8 mouse cellular contexts compared by ENCODE assay signal in genomic region chr4:126163685-126164084, GRCm38 (mm10). TPM values are rescaled to one million over a fixed set of nuclear protein-coding genes. Genes with fewer than 3 reads are reported as not detected.
DNase-seq lines count a peak whose midpoint lies in the region; ATAC-seq and TF ChIP-seq lines count a peak whose summit lies in the region.
"Had no signal": no experiment of that assay in that cellular context is flagged by ENCODE, and none has a peak within 500 bp of the region (broad histone marks: within the 10 kb centered on the region; RNA-seq: fewer than 3 reads in every experiment).

No protein-coding gene starts in this region.

- TF ChIP-seq POLR2A in liver, adult 2 months (IDR thresholded peaks at IDR 0.05; ENCODE audit: extremely low read depth, insufficient read depth, low read length), result no peak

- H3K4me2 ChIP-seq in embryonic facial prominence, embryonic 11.5 days (ENCODE audit: low read depth, low read length), result peak overlapping the region; percentile 99
- peak overlapping the region; percentile 96 for H3K4me2 ChIP-seq in liver, embryonic 15.5 days

- no peaks in the 10 kb centered on the region for H3K9me3 ChIP-seq in embryonic facial prominence, embryonic 11.5 days (replicated peaks; ENCODE audit: control insufficient read depth, low read length)
- no peaks in the 10 kb centered on the region for H3K9me3 ChIP-seq in liver, embryonic 15.5 days (replicated peaks)

- no peaks in the 10 kb centered on the region for H3K79me2 ChIP-seq in liver, adult 2 months (ENCODE audit: control insufficient read depth, insufficient read depth, low read length)

- TF ChIP-seq CTCF in liver, adult 2 months (IDR thresholded peaks at IDR 0.05; ENCODE audit: low read depth, low read length), result no peak

- no peak overlapping the region for H3K27ac ChIP-seq in liver, adult 2 months (replicated peaks; ENCODE audit: insufficient read depth, low read depth, low read length)
- H3K27ac ChIP-seq in embryonic facial prominence, embryonic 11.5 days (replicated peaks; ENCODE audit: low read depth, low read length), result no peak overlapping the region
- peak overlapping the region; percentile 70; the same call in 1 of the 2 replicates for H3K27ac ChIP-seq in liver, embryonic 15.5 days (replicated peaks)

- no peaks in the 10 kb centered on the region for H3K27me3 ChIP-seq in liver, adult 2 months (ENCODE audit: control insufficient read depth, insufficient read depth, low read length)
- H3K27me3 ChIP-seq in embryonic facial prominence, embryonic 11.5 days (ENCODE audit: control insufficient read depth, insufficient read depth, low read length), result no peaks in the 10 kb centered on the region
- no peaks in the 10 kb centered on the region; the same call in 1 of the 2 replicates for H3K27me3 ChIP-seq in liver, embryonic 15.5 days

- no peak for ATAC-seq in embryonic facial prominence, embryonic 11.5 days (replicated peaks; ENCODE audit: insufficient number of reproducible peaks, low FRiP score, low TSS enrichment, low read depth)
- no peak for ATAC-seq in liver, embryonic 15.5 days (ENCODE audit: insufficient read depth)

- H3K9ac ChIP-seq in liver, adult 2 months (ENCODE audit: low read depth, low read length), result no peak overlapping the region
- H3K9ac ChIP-seq in embryonic facial prominence, embryonic 11.5 days (replicated peaks; ENCODE audit: low read length), result no peak overlapping the region
- no peak overlapping the region for H3K9ac ChIP-seq in liver, embryonic 15.5 days

- DNase-seq in liver, adult 2 months (ENCODE audit: extremely low read depth, low read depth, low spot score), result peak; percentile 43
- no peak for DNase-seq in liver
- DNase-seq in embryonic facial prominence, embryonic 11.5 days (ENCODE audit: low spot score), result no peak
- peak; percentile 50 to 65 for DNase-seq in kidney, adult 8-10 months
- DNase-seq in thymus, adult 18-20 months, result no peak
- DNase-seq in left cerebral cortex, adult 11 months (ENCODE audit: low spot score), result no peak
- DNase-seq: left cerebral cortex, postnatal 4 days had no signal

- 49% methylated on average over 4 of the region's 4 CpGs for WGBS in liver, adult 2 months
- 45% methylated on average over 4 of the region's 4 CpGs for WGBS in embryonic facial prominence, embryonic 11.5 days
- WGBS in liver, embryonic 15.5 days (ENCODE audit: insufficient replicate concordance), result 52% methylated on average over 4 of the region's 4 CpGs

- H3K4me1 ChIP-seq in liver, adult 2 months (ENCODE audit: control insufficient read depth, insufficient read depth, low read length), result peaks cover 7% of the 10 kb centered on the region
- no peaks in the 10 kb centered on the region; the same call in 1 of the 2 replicates for H3K4me1 ChIP-seq in embryonic facial prominence, embryonic 11.5 days (ENCODE audit: control insufficient read depth, insufficient read depth, low read length)
- H3K4me1 ChIP-seq in liver, embryonic 15.5 days (replicated peaks), result peaks cover 31% of the 10 kb centered on the region

- H3K4me3 ChIP-seq in liver, adult 2 months (ENCODE audit: insufficient read depth, low read depth, low read length), result no peak overlapping the region
- no peak overlapping the region for H3K4me3 ChIP-seq in embryonic facial prominence, embryonic 11.5 days (ENCODE audit: low read depth, low read length)
- H3K4me3 ChIP-seq in liver, embryonic 15.5 days (replicated peaks), result peak overlapping the region; percentile 62; the same call in 1 of the 2 replicates

- peaks cover 23% of the 10 kb centered on the region for H3K36me3 ChIP-seq in liver, adult 2 months (ENCODE audit: control insufficient read depth, insufficient read depth, low read length)
- H3K36me3 ChIP-seq in embryonic facial prominence, embryonic 11.5 days (replicated peaks; ENCODE audit: control insufficient read depth, insufficient read depth, low read depth, low read length), result peaks cover 5% of the 10 kb centered on the region
- H3K36me3 ChIP-seq in liver, embryonic 15.5 days (replicated peaks), result peaks cover 43% of the 10 kb centered on the region

RNA-seq across cellular contexts. Expression of gene Sh3d21, which starts 0.4 kb away (rescaled TPM):
- 0.54 and 0.65 TPM in 2 replicates for total RNA-seq in liver, adult 2 months (2014; rRNA removed)
- 0.26 and 0.55 TPM in 2 replicates for polyA plus RNA-seq in liver, adult 2 months (2012; rRNA removed)
- 4.7 and 5.0 TPM in 2 replicates for polyA plus RNA-seq in embryonic facial prominence, embryonic 11.5 days (2014; fragmentation: Nextera tagmentation; extraction: Ambion mirVana)
- 1.4 and 1.6 TPM in 2 replicates for polyA plus RNA-seq in liver, embryonic 15.5 days (2015; fragmentation: Nextera tagmentation; extraction: Ambion mirVana)

RNA-seq across cellular contexts. Expression of gene Eva1b, which starts 16.1 kb away (rescaled TPM):
- 8.0 and 9.5 TPM in 2 replicates for total RNA-seq in liver, adult 2 months (2014; rRNA removed)
- 15.8 and 18.1 TPM in 2 replicates for polyA plus RNA-seq in liver, adult 2 months (2012; rRNA removed)
- 48.9 and 51.0 TPM in 2 replicates for polyA plus RNA-seq in embryonic facial prominence, embryonic 11.5 days (2014; fragmentation: Nextera tagmentation; extraction: Ambion mirVana)
- 12.5 and 14.0 TPM in 2 replicates for polyA plus RNA-seq in liver, embryonic 15.5 days (2015; fragmentation: Nextera tagmentation; extraction: Ambion mirVana)

RNA-seq across cellular contexts. Expression of gene Thrap3, which starts 38.9 kb away (rescaled TPM):
- 74.3 and 78.6 TPM in 2 replicates for total RNA-seq in liver, adult 2 months (2014; rRNA removed)
- polyA plus RNA-seq in liver, adult 2 months (2012; rRNA removed), result 25.6 and 29.1 TPM in 2 replicates
- 211 and 232 TPM in 2 replicates for polyA plus RNA-seq in embryonic facial prominence, embryonic 11.5 days (2014; fragmentation: Nextera tagmentation; extraction: Ambion mirVana)
- 79.2 and 82.0 TPM in 2 replicates for polyA plus RNA-seq in liver, embryonic 15.5 days (2015; fragmentation: Nextera tagmentation; extraction: Ambion mirVana)

RNA-seq across cellular contexts. Expression of gene Stk40, which starts 59.9 kb away (rescaled TPM):
- 6.5 and 10.8 TPM in 2 replicates for total RNA-seq in liver, adult 2 months (2014; rRNA removed)
- 22.5 and 22.9 TPM in 2 replicates for polyA plus RNA-seq in liver, adult 2 months (2012; rRNA removed)
- 22.7 and 23.8 TPM in 2 replicates for polyA plus RNA-seq in embryonic facial prominence, embryonic 11.5 days (2014; fragmentation: Nextera tagmentation; extraction: Ambion mirVana)
- polyA plus RNA-seq in liver, embryonic 15.5 days (2015; fragmentation: Nextera tagmentation; extraction: Ambion mirVana), result 13.1 and 15.5 TPM in 2 replicates

Comparison
In these comparisons a context has a peak if more than half of its experiments do, and no peak if none do; other contexts are left out.
1. DNase-seq: peak in liver, adult 2 months (single experiment) and kidney, adult 8-10 months (2 of 2); none in liver (single experiment), embryonic facial prominence, embryonic 11.5 days (single experiment), thymus, adult 18-20 months (0 of 2) and left cerebral cortex, adult 11 months (single experiment).